Mouse (Mus musculus): Measurements from ENCODE around the gene Vamp3. TPM values are rescaled to one million over a fixed set of nuclear protein-coding genes. Genes with fewer than 3 reads are reported as not detected.
A peak's percentile ranks its signal among the peaks of the same experiment; 100 is the strongest.

Gene Vamp3
- total RNA-seq (2021): 10 to 100 TPM; 34.1 to 35.2 TPM

DNA sequence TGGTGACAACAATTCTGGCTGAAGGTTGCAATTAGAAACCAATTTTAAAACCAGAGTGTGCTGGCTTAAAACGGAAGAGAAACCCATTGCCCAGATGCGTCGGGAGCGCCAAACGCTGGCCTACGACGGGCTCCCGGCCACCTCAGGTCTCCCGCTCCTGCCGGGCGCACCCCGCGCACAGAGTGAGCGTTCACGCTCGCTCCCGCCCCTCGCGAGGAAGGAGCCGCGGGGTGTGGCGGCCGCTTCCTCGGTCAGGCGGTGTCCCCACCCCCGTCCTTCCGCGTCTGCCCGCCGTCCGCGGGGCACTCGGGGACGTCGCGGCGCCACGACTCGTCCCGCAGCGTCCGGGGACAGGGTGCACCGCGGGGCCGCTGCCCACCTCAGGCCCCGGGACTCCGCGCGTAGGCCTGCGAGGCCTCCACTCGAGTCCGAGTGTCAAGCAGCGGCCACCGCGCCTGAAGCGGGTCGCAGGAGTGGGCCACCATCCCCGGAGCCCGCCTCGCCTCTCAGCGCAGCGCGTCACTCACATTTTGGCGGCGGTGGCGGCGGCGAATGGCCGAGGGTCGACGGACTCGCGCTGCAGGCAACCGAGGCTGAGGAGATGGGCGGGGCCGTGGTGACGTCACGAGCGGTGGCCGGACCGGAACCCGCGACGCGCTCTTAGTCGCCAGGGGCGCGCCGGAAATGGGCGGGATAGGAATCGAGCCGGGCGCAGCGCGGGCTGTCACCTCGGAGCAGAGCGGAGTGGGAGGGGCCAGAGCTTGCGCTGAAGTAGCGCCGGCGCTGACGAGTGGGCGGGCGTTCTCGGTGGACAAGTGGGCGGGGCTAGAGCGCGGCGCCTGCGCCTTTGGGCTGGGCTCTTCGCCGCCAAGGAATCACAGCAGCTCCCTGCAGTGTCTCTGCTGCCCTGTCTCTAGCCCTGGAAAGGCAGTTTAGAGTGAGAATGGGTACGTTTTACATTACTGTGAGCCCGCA lies at the start of gene Vamp3:
TSS of gene Vamp3 (minus strand) at position 617 of the 975 bp plus-strand sequence.
- peak; percentile 100 for DNase-seq
- intact Hi-C loops (cut with DNase I): no loop called here

DNA sequence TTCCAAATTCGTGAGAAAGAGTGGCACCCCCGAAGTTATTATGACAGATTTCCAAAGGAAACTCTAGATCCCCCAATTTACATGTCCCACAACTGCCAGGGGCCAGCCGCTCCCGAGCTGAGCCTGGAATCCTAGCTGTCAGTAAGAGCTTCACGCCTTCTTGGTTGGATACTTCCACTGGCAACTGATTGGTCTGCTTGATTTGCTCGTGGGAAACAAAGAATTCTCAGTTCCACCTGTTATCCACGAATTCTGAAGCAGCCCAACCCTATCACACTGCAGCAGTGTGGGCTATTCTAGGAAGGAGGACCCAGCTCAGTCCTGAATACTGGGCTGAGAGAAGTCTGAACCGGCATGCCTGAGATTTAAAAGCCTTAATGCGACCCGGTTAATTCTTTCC lies 48.7 kb upstream of the Vamp3 start:
- intact Hi-C loops (cut with DNase I): no loop called here
- DNase-seq: no peak

- no peak for DNase-seq
- intact Hi-C loops (cut with DNase I): no loop called here
These were observed 48.1 kb upstream of the Vamp3 start for GRCm38 (mm10) chr4:151105886-151106285.

GRCm38 (mm10) chr4:151104147-151104546 lies 46.4 kb upstream of the Vamp3 start:
- intact Hi-C loops (cut with DNase I): no loop called here
- no peak for DNase-seq

DNA sequence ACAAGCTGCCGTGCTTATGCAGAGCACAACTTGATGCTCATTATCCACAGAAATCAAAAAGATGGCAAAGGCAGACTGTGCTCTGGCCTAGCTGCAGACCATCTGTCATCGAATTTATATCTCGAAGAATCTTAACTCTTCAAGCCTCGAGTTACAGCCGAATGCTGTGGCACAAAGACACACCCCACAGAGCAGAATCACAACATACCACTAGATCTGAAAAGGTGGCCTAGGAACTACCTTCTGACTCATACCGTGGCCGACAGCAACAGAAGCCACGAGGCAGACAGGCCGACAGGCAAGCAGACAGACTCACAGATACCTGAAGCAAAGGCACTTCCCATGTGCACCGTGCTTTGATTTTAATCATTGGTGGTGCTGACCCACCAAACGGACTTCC lies 45.9 kb upstream of the Vamp3 start:
- DNase-seq: no peak
- intact Hi-C loops (cut with DNase I): no loop called here

GRCm38 (mm10) chr4:151097104-151097438 lies 39.3 kb upstream of the Vamp3 start:
- intact Hi-C loops (cut with DNase I): no loop called here

DNA sequence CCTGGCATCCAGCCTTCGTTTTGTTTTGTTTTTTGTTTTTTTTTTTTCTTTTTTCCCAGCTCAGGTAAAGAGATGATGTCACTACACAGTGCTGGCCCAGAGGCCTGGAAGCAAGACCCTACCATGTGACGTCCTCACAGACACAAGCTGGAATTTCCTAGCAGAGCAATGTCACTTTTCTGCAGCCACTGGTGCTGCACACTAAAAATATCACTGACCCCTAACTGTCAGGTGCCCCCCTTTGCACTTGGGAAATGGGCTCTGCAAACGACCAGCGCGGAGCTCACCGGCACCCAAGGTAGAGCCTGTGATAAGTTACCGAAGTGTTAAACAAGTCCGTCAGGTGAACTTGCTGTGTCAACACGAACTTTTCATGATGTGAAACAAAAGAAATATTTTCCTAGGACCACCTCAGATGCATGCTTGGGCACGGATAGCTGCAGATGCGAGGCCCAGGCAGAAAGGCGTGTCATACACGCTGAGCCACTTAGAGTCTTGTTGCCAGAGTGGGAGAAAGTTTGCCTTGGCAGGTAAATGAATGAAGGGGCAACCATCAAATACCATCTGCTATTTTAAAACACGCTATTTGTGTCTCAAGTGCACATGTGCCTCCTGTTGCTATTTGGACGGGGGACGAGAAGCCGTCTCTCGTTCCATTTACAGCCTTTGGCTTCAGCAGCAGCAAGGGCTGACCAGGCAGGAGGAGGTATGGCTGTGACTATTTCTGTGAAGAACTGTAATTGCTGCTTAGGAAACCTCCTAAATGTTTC lies 38.8 kb upstream of the Vamp3 start:
- no peak for DNase-seq
- intact Hi-C loops (cut with DNase I): no loop called here

More at GRCm38 (mm10) chr4:151097104-151097438, 39.3 kb upstream of the Vamp3 start:
- DNase-seq: no peak

GRCm38 (mm10) chr4:151095207-151095606 lies 37.4 kb upstream of the Vamp3 start:
- peak; percentile 60 for DNase-seq
- intact Hi-C loops (cut with DNase I): no loop called here

DNA sequence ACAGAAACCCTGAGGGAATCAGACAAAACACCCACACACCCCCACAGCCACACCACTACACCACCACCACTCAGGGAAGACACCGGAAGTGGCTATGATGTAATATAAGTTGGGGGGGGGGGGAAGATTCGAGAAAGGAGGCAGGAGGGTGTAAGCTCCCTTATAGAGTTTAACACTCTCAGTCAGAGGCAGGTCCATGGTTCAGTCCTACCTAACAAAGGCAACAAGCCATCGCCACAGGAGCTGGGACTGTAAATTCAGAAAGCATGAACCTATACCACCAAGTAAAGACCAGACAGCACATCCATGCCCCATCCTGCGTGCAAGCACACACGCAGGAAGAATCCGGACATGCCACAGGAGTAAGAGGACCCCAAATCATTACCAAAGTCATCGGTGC lies 31.5 kb upstream of the Vamp3 start, which contains the start of gene Gm13090:
TSS of gene Gm13090 (plus strand) at position 301 of the 400 bp plus-strand sequence.
- intact Hi-C loops (cut with DNase I): loop anchor here (5.0 kb wide), 1 partner anchor 48 kb away; no protein-coding TSS in a partner anchor
- DNase-seq: no peak

- peak; percentile 59 for DNase-seq
- intact Hi-C loops (cut with DNase I): loop anchor here (5.0 kb wide), 1 partner anchor 48 kb away; no protein-coding TSS in a partner anchor
These were observed 31.1 kb upstream of the Vamp3 start for GRCm38 (mm10) chr4:151088819-151089218.

- DNase-seq: no peak
- intact Hi-C loops (cut with DNase I): loop anchor here (5.0 kb wide), 1 partner anchor 50 kb away; no protein-coding TSS in a partner anchor
These were observed 29.6 kb upstream of the Vamp3 start for GRCm38 (mm10) chr4:151087358-151087757.

DNA sequence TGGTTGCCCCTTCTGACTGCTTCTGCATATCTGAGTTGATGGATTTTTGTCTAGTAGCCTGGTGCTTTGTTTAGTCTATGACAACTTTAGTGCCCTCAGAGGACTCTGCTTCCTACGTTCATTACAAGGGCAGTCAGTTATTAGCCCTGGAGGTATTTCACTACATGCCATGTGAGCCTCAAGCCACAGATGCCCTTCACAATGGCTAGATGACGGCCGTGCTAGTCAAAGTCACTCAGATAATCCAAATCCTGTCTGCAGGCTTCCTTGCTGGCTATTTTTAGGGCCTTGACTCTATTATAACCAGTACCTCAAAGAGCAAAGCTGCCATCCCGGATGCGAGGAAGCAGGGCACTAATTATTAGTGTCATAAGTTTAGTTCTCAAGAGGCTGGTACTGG lies 25.3 kb upstream of the Vamp3 start:
- intact Hi-C loops (cut with DNase I): no loop called here
- DNase-seq: no peak

DNA sequence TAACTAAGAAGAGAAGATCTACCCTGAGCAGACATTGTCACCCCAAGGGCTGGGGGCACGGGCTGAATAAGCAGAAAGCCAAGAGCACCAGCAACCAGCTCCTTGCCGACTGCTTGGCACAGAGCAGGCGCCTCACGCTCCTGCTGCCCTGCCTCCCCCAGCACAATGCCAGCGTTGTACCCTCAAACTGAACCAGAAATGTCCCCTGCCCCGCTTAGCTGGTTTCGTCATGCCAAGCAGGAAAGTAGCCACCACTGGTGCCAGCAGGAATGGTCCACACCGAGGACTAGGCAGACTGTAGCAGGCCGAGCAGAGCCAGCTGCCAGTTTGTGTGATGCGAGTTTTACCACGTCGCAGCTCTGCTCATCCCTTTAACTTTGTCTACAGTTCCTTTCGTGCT lies 24.2 kb upstream of the Vamp3 start:
- no peak for DNase-seq
- intact Hi-C loops (cut with DNase I): no loop called here

GRCm38 (mm10) chr4:151081355-151081754 lies 23.6 kb upstream of the Vamp3 start:
- intact Hi-C loops (cut with DNase I): no loop called here
- no peak for DNase-seq

DNA sequence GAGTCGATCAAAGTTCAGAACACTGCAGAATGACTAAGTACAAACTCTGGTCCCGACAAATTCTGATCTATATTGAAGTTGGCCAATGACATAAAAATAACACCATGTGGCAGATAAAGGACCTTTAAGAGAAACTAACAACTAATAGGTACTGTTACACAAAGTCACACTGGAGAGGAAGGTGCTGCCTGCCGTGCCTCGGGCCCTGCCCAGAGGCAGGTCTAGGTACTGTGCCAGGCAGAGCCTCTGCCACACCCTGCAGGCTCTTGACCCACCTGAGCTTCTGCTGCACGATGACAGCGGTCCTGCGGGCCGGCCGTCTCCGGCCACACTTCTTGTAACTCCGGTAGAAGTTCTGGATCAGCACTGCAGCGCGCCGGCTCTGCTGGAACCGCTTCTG lies 17.1 kb upstream of the Vamp3 start:
- intact Hi-C loops (cut with DNase I): loop anchor here (5.0 kb wide), 1 partner anchor 67 kb away; no protein-coding TSS in a partner anchor
- no peak for DNase-seq

DNA sequence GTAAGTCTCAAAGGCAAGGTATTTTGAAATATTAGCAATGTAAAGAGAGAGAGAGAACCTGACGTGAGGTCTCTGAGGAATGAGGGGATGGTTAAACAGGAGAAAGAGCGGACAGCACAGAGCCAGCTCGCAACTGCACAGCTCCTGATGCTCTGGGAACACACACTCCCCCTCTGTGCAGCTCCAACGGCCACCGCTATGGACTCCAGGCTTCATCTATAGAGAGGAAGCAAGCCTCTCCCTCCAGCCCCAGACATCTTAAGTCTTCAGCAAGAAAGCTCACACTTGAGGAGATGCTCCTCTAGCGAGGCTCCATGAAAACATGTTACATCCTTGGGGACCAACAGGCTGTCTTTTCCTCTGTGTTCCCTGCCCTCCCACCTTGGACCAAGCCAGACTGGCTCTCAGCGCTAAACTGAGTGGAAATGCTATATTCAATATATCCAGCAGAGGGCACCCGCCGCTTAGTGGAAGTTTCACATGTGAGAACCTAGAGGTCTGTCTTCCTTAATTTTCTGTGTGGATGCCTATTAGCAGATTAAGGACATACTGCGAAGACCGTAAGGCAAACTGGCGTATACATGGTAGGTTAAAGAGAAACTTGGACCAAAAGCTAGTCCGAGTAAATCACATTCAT lies 15.5 kb upstream of the Vamp3 start:
- intact Hi-C loops (cut with DNase I): loop anchor here (5.0 kb wide), 1 partner anchor 69 kb away; no protein-coding TSS in a partner anchor
- DNase-seq: peak; percentile 80

GRCm38 (mm10) chr4:151070962-151071361 lies 13.2 kb upstream of the Vamp3 start:
- intact Hi-C loops (cut with DNase I): loop anchor here (5.0 kb wide), 1 partner anchor 71 kb away; no protein-coding TSS in a partner anchor
- no peak for DNase-seq

- intact Hi-C loops (cut with DNase I): loop anchor here (1.0 kb wide), 1 partner anchor 10 kb away; no protein-coding TSS in a partner anchor
- DNase-seq: no peak
These were observed 11.0 kb upstream of the Vamp3 start for GRCm38 (mm10) chr4:151068751-151069150.

- intact Hi-C loops (cut with DNase I): no loop called here
These were observed 1.8 kb upstream of the Vamp3 start for GRCm38 (mm10) chr4:151059566-151059965.

DNA sequence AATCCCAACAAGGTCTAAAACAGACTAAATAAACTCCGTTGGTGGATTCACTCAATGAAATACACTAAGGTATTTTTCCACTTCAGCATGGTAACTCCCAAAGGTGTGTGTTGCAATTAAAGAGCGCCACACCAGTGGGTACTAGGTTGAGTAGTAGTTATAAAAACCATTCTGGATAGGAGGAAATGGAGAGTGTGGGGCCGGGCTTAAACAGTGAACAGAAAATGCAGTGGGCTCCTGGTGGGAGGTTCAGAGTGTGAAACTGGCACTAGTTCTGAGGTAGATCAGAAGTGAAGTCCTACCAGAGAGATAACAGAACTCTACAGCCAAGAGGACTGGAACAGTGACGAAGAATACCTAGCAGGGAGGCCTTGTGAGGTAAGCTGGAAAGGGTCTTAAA lies 871 bp upstream of the Vamp3 start:
- intact Hi-C loops (cut with DNase I): no loop called here
- DNase-seq: no peak

More at GRCm38 (mm10) chr4:151059566-151059965, 1.8 kb upstream of the Vamp3 start:
- DNase-seq: no peak

DNA sequence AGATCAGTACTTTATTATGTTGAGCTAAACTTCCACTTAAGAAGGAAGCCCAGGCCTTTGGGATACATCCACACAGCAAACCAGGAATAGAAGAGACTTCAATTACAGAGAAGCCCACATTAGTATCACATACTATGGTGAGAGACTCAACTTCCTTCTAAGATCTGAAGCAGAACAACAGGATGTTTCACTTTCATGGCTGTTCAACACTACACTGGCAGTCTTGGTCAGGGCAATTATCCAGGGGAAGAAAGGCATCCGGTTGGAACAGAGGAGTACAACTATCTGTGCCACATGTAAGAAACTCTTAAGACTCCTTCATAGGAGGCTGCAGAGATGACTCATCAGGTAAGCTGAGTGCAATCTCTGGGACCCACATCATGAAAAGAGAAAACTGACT lies 6.6 kb downstream of the Vamp3 start:
- intact Hi-C loops (cut with DNase I): no loop called here
- DNase-seq: no peak
